Mouse (Mus musculus) gastrocnemius, postnatal 25 days (tissue): Measurements from ENCODE around the gene Cisd2. TPM values are rescaled to one million over a fixed set of nuclear protein-coding genes. Genes with fewer than 3 reads are reported as not detected.

Source experiments
- DNase-seq: peaks from one replicate; pipeline ENCODE4 v3.0.0; 2022
- total RNA-seq, 2 experiments: library from RNA; stranded (reverse); gene quantifications; 1 replicate in 1 of 2; 2 replicates in 1 of 2; pipeline ENCODE4 v1.2.3; 2021

Gene Cisd2
- total RNA-seq, 2 experiments from 2014 or later = 27.9 to 29.2 TPM

GRCm38 (mm10) chr3:135411056-135411455 is 12.7 kb downstream of the Cisd2 start:
- DNase-seq = no peak

- DNase-seq = no peak
Observed at GRCm38 (mm10) chr3:135409219-135409618, 14.5 kb downstream of the Cisd2 start.

- no peak for DNase-seq
Observed at GRCm38 (mm10) chr3:135407351-135407750, 16.4 kb downstream of the Cisd2 start.

- DNase-seq = no peak
Observed at GRCm38 (mm10) chr3:135404599-135404998, 19.1 kb downstream of the Cisd2 start.

GRCm38 (mm10) chr3:135403856-135404255 is 19.9 kb downstream of the Cisd2 start:
- no peak for DNase-seq

GRCm38 (mm10) chr3:135403211-135403610 is 20.5 kb downstream of the Cisd2 start:
- no peak for DNase-seq

- peak; percentile 69 for DNase-seq
Observed at GRCm38 (mm10) chr3:135402201-135402658, 21.5 kb downstream of the Cisd2 start.

- DNase-seq = no peak
Observed at GRCm38 (mm10) chr3:135397112-135397511, 26.6 kb downstream of the Cisd2 start.

GRCm38 (mm10) chr3:135396081-135396480 is 27.6 kb downstream of the Cisd2 start:
- DNase-seq = no peak

- DNase-seq = no peak
Observed at GRCm38 (mm10) chr3:135395085-135395484, 28.6 kb downstream of the Cisd2 start.

GRCm38 (mm10) chr3:135393186-135393585 is 30.5 kb downstream of the Cisd2 start:
- no peak for DNase-seq

GRCm38 (mm10) chr3:135379868-135380267 is 43.9 kb downstream of the Cisd2 start:
- no peak for DNase-seq

- no peak for DNase-seq
Observed at GRCm38 (mm10) chr3:135377445-135377844, 46.3 kb downstream of the Cisd2 start.

- DNase-seq = no peak
Observed at GRCm38 (mm10) chr3:135375836-135376235, 47.9 kb downstream of the Cisd2 start.

GRCm38 (mm10) chr3:135357394-135357793 is 66.3 kb downstream of the Cisd2 start:
- DNase-seq = no peak

Other genes with a start within 250 kb of the Cisd2 start
- under 1 TPM; 0.33 to 0.54 TPM for gene Cenpe, start 211.4 kb downstream of the Cisd2 start, total RNA-seq
- gene Bdh2, start 142.7 kb downstream of the Cisd2 start, total RNA-seq = 1 to 10 TPM; 2.3 to 3.1 TPM
- gene Slc9b2, start 116.2 kb downstream of the Cisd2 start, total RNA-seq = under 1 TPM; 0.18 to 0.43 TPM
- not detected for gene Slc9b1, start 75.9 kb downstream of the Cisd2 start, total RNA-seq
- 100 to 1,000 TPM; 281 to 301 TPM for gene Ube2d3, start 14.2 kb upstream of the Cisd2 start, total RNA-seq
- gene Manba, start 61.7 kb upstream of the Cisd2 start, total RNA-seq = 1 to 10 TPM; 4.1 to 4.7 TPM